In genomic region chr8:8758283-8758682, GRCm38 (mm10) we compare ENCODE assay signal across 18 mouse cellular contexts.
"Had no signal": no experiment of that assay in that cellular context is flagged by ENCODE, and none has a peak within 500 bp of the region (broad histone marks: within the 10 kb centered on the region; RNA-seq: fewer than 3 reads in every experiment).

No protein-coding gene starts in this region.

- ATAC-seq: liver, postnatal 0 days; midbrain, embryonic 16.5 days had no signal

- DNase-seq: liver, embryonic 13.5 days; liver, postnatal 0 days; lung, postnatal 36 days; midbrain, embryonic 14.5 days; right cerebral cortex, postnatal 14 days; thymus, adult 2 months; thymus, postnatal 25 days; thymus, postnatal 4 days had no signal

- H3K27ac ChIP-seq: liver, embryonic 13.5 days; liver, embryonic 15.5 days; lung, embryonic 15.5 days; macrophage; midbrain, embryonic 12.5 days; neural tube, embryonic 12.5 days; stomach, embryonic 15.5 days; stomach, postnatal 0 days had no signal

- H3K27me3 ChIP-seq: liver, embryonic 13.5 days; liver, embryonic 15.5 days; lung, embryonic 15.5 days; megakaryocyte, embryonic 14.5 days; midbrain, embryonic 12.5 days; neural tube, embryonic 12.5 days; stomach, embryonic 15.5 days had no signal

- H3K4me3 ChIP-seq: liver, embryonic 13.5 days; liver, embryonic 15.5 days; lung, embryonic 15.5 days; megakaryocyte, embryonic 14.5 days; midbrain, embryonic 12.5 days; neural tube, embryonic 12.5 days; stomach, embryonic 15.5 days had no signal

- H3K9me3 ChIP-seq: liver, embryonic 13.5 days; liver, embryonic 15.5 days; lung, embryonic 15.5 days; midbrain, embryonic 12.5 days; neural tube, embryonic 12.5 days; stomach, embryonic 15.5 days had no signal

- H3K4me1 ChIP-seq: liver, embryonic 13.5 days; liver, embryonic 15.5 days; lung, embryonic 15.5 days; megakaryocyte, embryonic 14.5 days; midbrain, embryonic 12.5 days; neural tube, embryonic 12.5 days; stomach, embryonic 15.5 days had no signal

- H3K36me3 ChIP-seq: liver, embryonic 13.5 days; liver, embryonic 15.5 days; lung, embryonic 15.5 days; midbrain, embryonic 12.5 days; neural tube, embryonic 12.5 days; stomach, embryonic 15.5 days had no signal

- H3K4me2 ChIP-seq: liver, embryonic 11.5 days; liver, embryonic 13.5 days; liver, embryonic 15.5 days; lung, embryonic 15.5 days; midbrain, embryonic 12.5 days; neural tube, embryonic 12.5 days; stomach, embryonic 15.5 days had no signal

- H3K9ac ChIP-seq: liver, embryonic 13.5 days; liver, embryonic 15.5 days; liver, postnatal 0 days; lung, embryonic 15.5 days; midbrain, embryonic 12.5 days; neural tube, embryonic 12.5 days; stomach, embryonic 15.5 days had no signal
